ENCODE assay signal across 8 mouse cellular contexts in the genomic region with DNA sequence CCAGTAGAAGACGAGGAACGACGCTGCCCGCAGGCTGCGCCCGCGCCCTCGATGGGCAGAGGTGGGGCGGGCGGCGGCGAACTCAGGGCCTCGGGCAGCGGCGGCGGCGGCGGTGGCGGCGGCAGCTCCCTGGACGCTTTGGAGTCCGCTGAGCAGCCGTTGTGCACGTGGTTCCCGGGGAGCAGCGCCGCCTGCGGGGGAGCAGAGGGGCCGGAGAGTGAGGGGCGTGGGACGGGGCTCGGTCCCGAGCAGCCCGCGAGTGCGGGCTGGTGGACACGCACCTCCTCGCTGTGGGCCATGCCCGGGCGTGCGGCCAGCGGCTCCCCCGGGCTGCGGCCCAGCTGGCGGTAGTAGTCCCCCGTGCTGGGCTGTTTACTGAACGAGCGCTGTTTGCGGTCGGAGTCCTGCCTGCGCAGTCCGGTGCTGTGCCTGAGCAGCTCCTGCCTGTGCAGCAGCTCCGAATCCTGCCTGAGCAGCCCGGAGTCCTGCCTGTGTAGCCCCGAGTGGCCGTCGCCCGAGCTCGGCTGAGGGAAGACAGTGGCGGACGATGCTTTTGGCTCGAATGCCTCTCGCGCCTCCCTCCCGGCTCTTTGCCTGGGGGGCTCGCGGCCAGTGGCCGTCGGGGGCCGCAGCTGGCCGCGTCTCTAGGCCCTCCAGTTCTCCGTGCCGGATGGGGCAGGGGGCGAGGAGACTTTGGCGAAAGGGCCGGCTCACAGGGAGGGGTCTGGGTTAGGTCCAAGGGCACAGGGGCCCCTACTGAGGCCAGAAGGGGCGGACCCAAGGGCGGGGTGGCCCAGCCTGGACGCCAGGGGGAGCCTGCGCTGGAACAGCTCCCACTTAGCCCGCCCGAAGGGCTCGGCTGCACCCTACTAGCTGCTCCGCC. TPM values are rescaled to one million over a fixed set of nuclear protein-coding genes. Genes with fewer than 3 reads are reported as not detected.
DNase-seq lines count a peak whose midpoint lies in the region; ATAC-seq lines count a peak whose summit lies in the region.

No protein-coding gene starts in this region.

- peak overlapping the region; percentile 65 for H3K4me2 ChIP-seq in liver, embryonic 13.5 days

- no peaks in the 10 kb centered on the region for H3K36me3 ChIP-seq in liver, embryonic 13.5 days

- peak; percentile 74 to 76 for DNase-seq in right cerebral cortex, postnatal 10 days (ENCODE audit: low spot score in 2 of 2)
- no peak for DNase-seq in right cerebral cortex, adult 2 months (ENCODE audit: low spot score in 2 of 2)
- peak; percentile 64 to 79 for DNase-seq in adrenal gland, postnatal 36 days
- DNase-seq in gastrocnemius, postnatal 25 days = peak; percentile 63
- no peak for DNase-seq in liver, embryonic 13.5 days
- DNase-seq in naive thymus-derived CD4-positive, alpha-beta T cell, adult 2 months (ENCODE audit: low read depth) = peak; percentile 74
- no peak for DNase-seq in c-Kit-positive CD71-positive TER-119-positive erythroid progenitor cells, embryonic 14.5 days (ENCODE audit: low spot score)

- H3K4me1 ChIP-seq in liver, embryonic 13.5 days (replicated peaks) = peaks cover 36% of the 10 kb centered on the region

- H3K27ac ChIP-seq in liver, embryonic 13.5 days = no peak overlapping the region; the same call in 1 of the 2 replicates

- H3K9ac ChIP-seq in liver, embryonic 13.5 days = peak overlapping the region; percentile 49

- H3K9me3 ChIP-seq in liver, embryonic 13.5 days (replicated peaks) = no peaks in the 10 kb centered on the region

- WGBS in liver, embryonic 13.5 days (ENCODE audit: insufficient replicate concordance) = 1% methylated on average over 85 of the region's 85 CpGs

- peak overlapping the region; percentile 51 for H3K4me3 ChIP-seq in liver, embryonic 13.5 days (replicated peaks)

- ATAC-seq in inflammation-experienced regulatory T-cells, adult 6 months = peak; percentile 63
- ATAC-seq in liver, embryonic 13.5 days (ENCODE audit: low read depth) = peak; percentile 55

- H3K27me3 ChIP-seq in liver, embryonic 13.5 days = peaks cover 92% of the 10 kb centered on the region

RNA-seq across cellular contexts. Expression of a gene that starts 15.3 kb away (rescaled TPM):
- 1 to 10 TPM; 1.7 to 3.0 TPM for total RNA-seq in adrenal gland, postnatal 36 days (2021)
- total RNA-seq in gastrocnemius, postnatal 25 days (2021) = 1 to 10 TPM; 1.2 TPM
- 100 to 1,000 TPM; 125 to 133 (median 127) TPM for polyA plus RNA-seq in inflammation-experienced regulatory T-cells, adult 6 months (2017; shearing (Covaris generic))
- 0.37 and 0.48 TPM in 2 replicates for polyA plus RNA-seq in liver, embryonic 13.5 days (2015; fragmentation: Nextera tagmentation; extraction: Ambion mirVana)

RNA-seq across cellular contexts. Expression of a gene that starts 21.2 kb away (rescaled TPM):
- total RNA-seq in adrenal gland, postnatal 36 days (2021) = 1 to 10 TPM; 1.2 to 1.5 TPM
- under 1 TPM; 0.23 to 0.38 TPM for total RNA-seq in gastrocnemius, postnatal 25 days (2021)
- polyA plus RNA-seq in inflammation-experienced regulatory T-cells, adult 6 months (2017; shearing (Covaris generic)) = 10 to 100 TPM in 1 of 3 experiments, 1 to 10 TPM in 2; 6.0 to 13.1 (median 9.7) TPM
- 1.8 and 2.1 TPM in 2 replicates for polyA plus RNA-seq in liver, embryonic 13.5 days (2015; fragmentation: Nextera tagmentation; extraction: Ambion mirVana)

RNA-seq across cellular contexts. Expression of a gene that starts 27.7 kb away (rescaled TPM):
- total RNA-seq in adrenal gland, postnatal 36 days (2021) = not detected
- total RNA-seq in gastrocnemius, postnatal 25 days (2021) = not detected
- not detected for polyA plus RNA-seq in inflammation-experienced regulatory T-cells, adult 6 months (2017; shearing (Covaris generic))
- 0.06 TPM in 1 of 2 replicates, not detected in the other for polyA plus RNA-seq in liver, embryonic 13.5 days (2015; fragmentation: Nextera tagmentation; extraction: Ambion mirVana)

RNA-seq across cellular contexts. Expression of a gene that starts 46.9 kb away (rescaled TPM):
- 10 to 100 TPM; 37.1 to 53.6 TPM for total RNA-seq in adrenal gland, postnatal 36 days (2021)
- total RNA-seq in gastrocnemius, postnatal 25 days (2021) = 10 to 100 TPM; 15.4 to 19.1 TPM
- 100 to 1,000 TPM; 124 to 249 (median 126) TPM for polyA plus RNA-seq in inflammation-experienced regulatory T-cells, adult 6 months (2017; shearing (Covaris generic))
- 24.8 and 25.2 TPM in 2 replicates for polyA plus RNA-seq in liver, embryonic 13.5 days (2015; fragmentation: Nextera tagmentation; extraction: Ambion mirVana)

RNA-seq across cellular contexts. Expression of a gene that starts 58.7 kb away (rescaled TPM):
- total RNA-seq in adrenal gland, postnatal 36 days (2021) = 10 to 100 TPM; 10.0 to 13.5 TPM
- 1 to 10 TPM; 5.0 to 6.5 TPM for total RNA-seq in gastrocnemius, postnatal 25 days (2021)
- 1 to 10 TPM; 2.5 to 3.7 (median 2.9) TPM for polyA plus RNA-seq in inflammation-experienced regulatory T-cells, adult 6 months (2017; shearing (Covaris generic))
- 4.9 and 5.1 TPM in 2 replicates for polyA plus RNA-seq in liver, embryonic 13.5 days (2015; fragmentation: Nextera tagmentation; extraction: Ambion mirVana)

Comparison
In these comparisons a context has a peak if more than half of its experiments do, and no peak if none do; other contexts are left out.
1. DNase-seq: peak in right cerebral cortex, postnatal 10 days (2 of 2), adrenal gland, postnatal 36 days (2 of 2), gastrocnemius, postnatal 25 days (single experiment) and naive thymus-derived CD4-positive, alpha-beta T cell, adult 2 months (single experiment); none in right cerebral cortex, adult 2 months (0 of 2), liver, embryonic 13.5 days (single experiment) and c-Kit-positive CD71-positive TER-119-positive erythroid progenitor cells, embryonic 14.5 days (single experiment).